Mouse (Mus musculus) forebrain, embryonic 15.5 days (tissue): ENCODE measurements around the gene Pak6. TPM values are rescaled to one million over a fixed set of nuclear protein-coding genes. Genes with fewer than 3 reads are reported as not detected.

ENCODE experiments used
- ATAC-seq: fragments of 200-750 bp; cut with Nextera tagmentation; replicated peaks from 2 replicates; pipeline ENCODE4 v1.8.0; 2017; ENCODE audit warnings: mild to moderate bottlenecking, moderate TSS enrichment, moderate library complexity
- H3K27ac ChIP-seq: fragments of 300-500 bp; sonication (generic); replicated peaks from 2 replicates; pipeline ENCODE4 v1.5.1; 2015; ENCODE audit warnings: mild to moderate bottlenecking, inconsistent platforms
- H3K27me3 ChIP-seq: fragments of 300-500 bp; sonication (generic); 2 replicates; pipeline ENCODE4 v1.6.1; 2015; ENCODE audit warnings: inconsistent platforms
- H3K36me3 ChIP-seq: fragments of 300-500 bp; sonication (generic); 2 replicates; pipeline ENCODE4 v1.6.1; 2015; ENCODE audit warnings: mild to moderate bottlenecking, inconsistent platforms
- H3K4me1 ChIP-seq: fragments of 300-500 bp; sonication (generic); 2 replicates; pipeline ENCODE4 v1.6.1; 2015; ENCODE audit warnings: inconsistent platforms
- H3K4me2 ChIP-seq: fragments of 300-500 bp; sonication (generic); replicated peaks from 2 replicates; pipeline ENCODE4 v1.6.1; 2015; ENCODE audit warnings: mild to moderate bottlenecking, inconsistent platforms
- H3K4me3 ChIP-seq: fragments of 300-500 bp; sonication (generic); 2 replicates; pipeline ENCODE4 v1.5.1; 2015; ENCODE audit warnings: mild to moderate bottlenecking, inconsistent platforms
- H3K9ac ChIP-seq: fragments of 300-500 bp; sonication (generic); replicated peaks from 2 replicates; pipeline ENCODE4 v1.6.1; 2015; ENCODE audit warnings: mild to moderate bottlenecking, inconsistent platforms
- H3K9me3 ChIP-seq: fragments of 300-500 bp; sonication (generic); 2 replicates; pipeline ENCODE4 v1.6.1; 2016; ENCODE audit warnings: inconsistent platforms
- WGBS: fragments of 180-500 bp; shearing (Covaris S2); methylation state at CpG from one replicate; pipeline ENCODE4 v1.1.7; 2015; ENCODE audit warnings: mixed read lengths; 5-methylcytosine and 5-hydroxymethylcytosine counted together
- polyA plus RNA-seq: library from polyadenylated mRNA; unstranded; fragments of >200 nt; fragmentation: Nextera tagmentation; extraction: Ambion mirVana; gene quantifications from 2 replicates; pipeline ENCODE4 v1.2.1, GENCODE M21; 2015

Pak6 gene
- polyA plus RNA-seq, 1 experiment from 2014 or later, result 29.2 TPM

- Histone ChIP-seq H3K4me1 (0 out of 2 replicates have a peak, but pooled peaks cover 3% of the 10 kb centered on the region), H3K4me3 (no peak overlapping the region), H3K9ac (no peak overlapping the region), H3K27me3 (no peaks in the 10 kb centered on the region), H3K36me3 (no peaks in the 10 kb centered on the region), H3K9me3 (no peaks in the 10 kb centered on the region), H3K27ac (no peak overlapping the region), H3K4me2 (no peak overlapping the region)
- ATAC-seq, result no peak
- WGBS, result 87% methylated on average over 15 of the region's 15 CpGs
Observed at GRCm38 (mm10) chr2:118723693-118724486, 60.8 kb downstream of the Pak6 start.

DNA sequence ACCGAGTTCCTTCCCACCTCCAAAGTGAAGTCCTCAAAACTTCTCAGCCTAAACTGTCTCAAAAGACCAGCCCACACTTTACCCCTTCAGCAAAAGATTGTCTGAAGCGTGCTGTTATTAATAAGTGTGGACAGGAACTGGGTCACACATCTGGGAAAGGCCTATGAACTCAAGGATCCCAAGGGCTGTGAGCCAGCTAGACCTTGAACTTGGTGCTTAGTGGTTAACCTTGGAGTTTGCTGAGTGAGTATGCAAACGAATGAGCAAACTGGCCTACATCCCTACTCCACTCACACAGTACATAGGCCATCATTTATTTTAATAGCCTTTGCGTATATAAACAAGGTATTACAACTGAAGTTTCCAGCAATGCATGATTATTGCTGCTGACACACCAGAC is 62.4 kb downstream of the Pak6 start:
- WGBS, result 88% methylated on average over 4 of the region's 4 CpGs
- H3K9me3 ChIP-seq, result no peaks in the 10 kb centered on the region
- ATAC-seq, result no peak
- no peaks in the 10 kb centered on the region for H3K27me3 ChIP-seq
- H3K36me3 ChIP-seq, result no peaks in the 10 kb centered on the region
- H3K4me1 ChIP-seq, result peaks cover 9% of the 10 kb centered on the region; the same call in 1 of the 2 replicates
- no peak overlapping the region for H3K4me3 ChIP-seq
- no peak overlapping the region for H3K9ac ChIP-seq
- no peak overlapping the region for H3K4me2 ChIP-seq
- H3K27ac ChIP-seq, result no peak overlapping the region

DNA sequence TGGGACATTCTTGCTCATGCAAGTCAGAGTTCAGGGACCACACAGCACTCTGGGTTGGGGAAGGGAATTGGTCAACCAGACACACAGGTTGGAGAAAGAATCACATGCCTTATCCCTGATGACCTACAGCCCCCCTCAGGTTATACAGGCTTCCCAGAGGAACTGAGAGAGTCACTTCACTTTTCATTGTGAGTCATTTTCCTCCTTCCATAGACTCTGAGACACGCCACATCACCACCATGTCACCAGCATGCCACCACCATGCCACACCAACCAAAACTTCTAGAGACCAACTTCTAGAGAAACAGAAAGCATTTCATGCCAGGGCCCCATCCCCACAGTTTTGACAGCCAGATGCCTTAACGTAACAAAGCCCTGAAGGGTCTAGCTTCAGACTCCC is 63.8 kb downstream of the Pak6 start:
- no peak for ATAC-seq
- no peaks in the 10 kb centered on the region for H3K9me3 ChIP-seq
- no peak overlapping the region for H3K27ac ChIP-seq
- no peak overlapping the region for H3K4me2 ChIP-seq
- WGBS, result 80% methylated on average over 2 of the region's 2 CpGs
- H3K36me3 ChIP-seq, result no peaks in the 10 kb centered on the region
- H3K4me1 ChIP-seq, result peaks cover 14% of the 10 kb centered on the region; the same call in 1 of the 2 replicates
- H3K27me3 ChIP-seq, result no peaks in the 10 kb centered on the region
- H3K9ac ChIP-seq, result no peak overlapping the region
- H3K4me3 ChIP-seq, result no peak overlapping the region

GRCm38 (mm10) chr2:118727911-118728310 is 64.8 kb downstream of the Pak6 start:
- H3K4me3 ChIP-seq, result no peak overlapping the region
- H3K4me1 ChIP-seq, result peaks cover 15% of the 10 kb centered on the region
- no peaks in the 10 kb centered on the region for H3K27me3 ChIP-seq
- H3K27ac ChIP-seq, result no peak overlapping the region
- H3K36me3 ChIP-seq, result no peaks in the 10 kb centered on the region
- H3K9me3 ChIP-seq, result no peaks in the 10 kb centered on the region
- H3K4me2 ChIP-seq, result no peak overlapping the region
- WGBS, result 27% methylated on average over 9 of the region's 9 CpGs
- no peak for ATAC-seq
- H3K9ac ChIP-seq, result no peak overlapping the region

DNA sequence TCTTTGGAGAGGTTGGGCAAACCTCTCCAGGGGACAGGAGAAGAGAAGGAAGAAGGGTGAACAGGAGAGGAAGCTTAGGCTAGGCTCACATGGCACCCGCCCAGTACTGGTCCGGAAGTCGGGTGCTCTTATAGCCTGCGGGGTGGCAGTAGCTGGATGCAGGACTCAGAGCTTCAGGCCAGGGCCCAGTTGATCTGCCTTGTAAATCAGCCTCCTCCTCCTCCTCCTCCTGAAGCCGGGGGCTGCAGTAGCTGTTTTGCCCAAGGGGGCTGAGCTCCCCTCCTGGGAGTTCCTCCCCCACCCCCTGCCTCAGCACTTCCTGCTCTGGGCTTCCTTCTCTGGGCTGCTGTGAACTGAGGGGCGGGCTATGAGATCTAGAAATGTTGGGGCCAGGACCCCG is 65.2 kb downstream of the Pak6 start, which contains the start of gene Plcb2:
TSS of gene Plcb2 (minus strand) at position 102 of the 400 bp plus-strand sequence.
- Histone ChIP-seq H3K9me3 (no peaks in the 10 kb centered on the region), H3K27me3 (no peaks in the 10 kb centered on the region), H3K4me1 (peaks cover 19% of the 10 kb centered on the region), H3K4me2 (no peak within 1 kb of the TSS), H3K27ac (no peak within 1 kb of the TSS), H3K9ac (no peak within 1 kb of the TSS), H3K36me3 (no peaks in the 10 kb centered on the region), H3K4me3 (no peak within 1 kb of the TSS)
- WGBS, result 26% methylated on average over 7 of the region's 7 CpGs
- ATAC-seq, result no peak

GRCm38 (mm10) chr2:118729194-118729593 is 66.1 kb downstream of the Pak6 start:
- Histone ChIP-seq H3K4me2 (no peak overlapping the region), H3K4me3 (no peak overlapping the region), H3K27me3 (no peaks in the 10 kb centered on the region), H3K9ac (no peak overlapping the region), H3K9me3 (no peaks in the 10 kb centered on the region), H3K4me1 (peaks cover 26% of the 10 kb centered on the region), H3K27ac (no peak overlapping the region), H3K36me3 (no peaks in the 10 kb centered on the region)
- 51% methylated on average over 4 of the region's 4 CpGs for WGBS
- ATAC-seq, result no peak

DNA sequence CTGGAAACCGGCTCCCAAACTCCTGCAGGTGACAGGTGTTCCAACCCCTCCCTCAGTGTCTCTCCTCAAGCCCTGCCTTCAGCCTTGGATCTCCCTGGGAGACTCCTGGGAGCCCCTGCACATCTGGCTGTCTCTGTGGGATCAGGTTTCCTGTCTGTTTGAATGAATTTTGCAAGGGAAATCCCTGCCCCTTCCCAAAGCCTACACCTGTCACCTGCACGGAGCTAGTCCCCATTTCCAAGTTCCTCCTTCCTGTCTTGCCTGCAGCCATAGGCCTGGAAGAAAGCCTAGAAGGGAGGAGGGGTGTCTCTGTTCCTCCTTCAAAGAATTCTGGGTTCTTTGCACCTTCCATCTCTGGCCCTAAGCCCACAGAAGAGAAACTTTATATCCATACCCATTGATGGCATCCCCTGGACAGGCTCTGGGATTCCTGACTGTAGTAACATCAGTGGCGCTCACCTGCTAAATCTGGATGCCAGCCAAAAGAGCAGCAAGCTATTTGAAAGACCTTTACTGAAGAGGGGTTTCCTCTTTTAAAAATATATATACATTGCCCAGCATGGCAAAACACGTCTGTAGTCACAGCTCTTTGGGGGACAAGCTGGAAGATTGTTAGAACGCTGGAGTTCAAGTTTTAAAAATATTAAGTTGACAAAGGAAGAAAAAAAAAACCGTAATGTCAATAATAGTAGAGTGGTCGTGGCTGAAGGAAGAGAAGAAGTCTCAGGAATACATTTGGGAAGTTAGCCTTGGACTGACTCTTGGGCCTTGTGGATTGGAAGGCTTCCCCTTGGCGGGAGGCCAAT is 66.9 kb downstream of the Pak6 start:
- H3K4me2 ChIP-seq, result no peak overlapping the region
- peaks cover 28% of the 10 kb centered on the region for H3K4me1 ChIP-seq
- H3K4me3 ChIP-seq, result no peak overlapping the region
- no peak overlapping the region for H3K27ac ChIP-seq
- no peaks in the 10 kb centered on the region for H3K36me3 ChIP-seq
- no peaks in the 10 kb centered on the region for H3K9me3 ChIP-seq
- H3K9ac ChIP-seq, result no peak overlapping the region
- H3K27me3 ChIP-seq, result no peaks in the 10 kb centered on the region
- 21% methylated on average over 8 of the region's 8 CpGs for WGBS
- ATAC-seq, result no peak

DNA sequence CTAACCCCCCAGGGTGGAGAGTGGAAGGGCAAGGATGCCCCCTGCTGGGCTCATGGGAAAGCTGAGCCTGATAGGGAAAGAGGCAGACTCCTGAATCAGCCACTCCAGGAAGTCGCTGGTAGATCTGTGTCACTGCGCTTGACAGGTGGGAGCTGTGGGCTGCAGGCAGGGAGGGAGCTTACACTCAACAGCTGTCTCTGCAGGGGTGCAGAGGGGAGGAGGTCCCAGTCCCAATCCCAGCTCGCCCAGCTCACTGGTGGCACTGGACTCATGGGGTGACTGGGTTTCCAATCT is 67.5 kb downstream of the Pak6 start:
- WGBS, result 8% methylated on average over 3 of the region's 3 CpGs
- ATAC-seq, result no peak
- Histone ChIP-seq H3K4me3 (no peak overlapping the region), H3K27ac (no peak overlapping the region), H3K27me3 (no peaks in the 10 kb centered on the region), H3K4me1 (peaks cover 28% of the 10 kb centered on the region), H3K4me2 (no peak overlapping the region), H3K9me3 (no peaks in the 10 kb centered on the region), H3K9ac (no peak overlapping the region), H3K36me3 (no peaks in the 10 kb centered on the region)

GRCm38 (mm10) chr2:118731981-118732380 is 68.9 kb downstream of the Pak6 start:
- H3K9me3 ChIP-seq, result no peaks in the 10 kb centered on the region
- H3K4me3 ChIP-seq, result no peak overlapping the region
- H3K9ac ChIP-seq, result no peak overlapping the region
- ATAC-seq, result no peak
- no peak overlapping the region for H3K27ac ChIP-seq
- H3K27me3 ChIP-seq, result no peaks in the 10 kb centered on the region
- 87% methylated on average over 5 of the region's 5 CpGs for WGBS
- no peak overlapping the region for H3K4me2 ChIP-seq
- no peaks in the 10 kb centered on the region for H3K36me3 ChIP-seq
- H3K4me1 ChIP-seq, result peaks cover 28% of the 10 kb centered on the region

GRCm38 (mm10) chr2:118733341-118733740 is 70.2 kb downstream of the Pak6 start:
- Histone ChIP-seq H3K4me2 (no peak overlapping the region), H3K9ac (no peak overlapping the region), H3K36me3 (no peaks in the 10 kb centered on the region), H3K9me3 (no peaks in the 10 kb centered on the region), H3K4me1 (peaks cover 27% of the 10 kb centered on the region), H3K27me3 (no peaks in the 10 kb centered on the region), H3K27ac (peak overlapping the region; percentile 61), H3K4me3 (no peak overlapping the region)
- ATAC-seq, result peak; percentile 83
- 28% methylated on average over 5 of the region's 5 CpGs for WGBS

DNA sequence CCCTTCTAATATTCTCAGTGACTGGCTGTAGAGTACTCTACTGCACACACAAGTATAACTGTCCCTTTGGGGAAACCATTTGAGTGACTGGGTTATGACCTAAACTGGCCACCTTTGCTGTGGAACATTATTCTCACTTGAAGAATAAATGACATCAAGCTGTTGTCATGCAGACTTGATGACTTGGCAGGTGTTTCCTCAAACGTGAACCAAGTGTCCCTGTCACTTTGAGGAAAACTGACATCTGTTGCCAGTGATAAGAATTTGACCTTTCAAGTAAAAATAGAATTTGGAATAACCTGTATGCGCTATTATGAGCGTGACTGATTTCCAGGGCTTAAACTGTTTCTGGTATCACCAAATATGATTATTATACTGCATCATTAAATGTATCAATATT is 77.2 kb downstream of the Pak6 start:
- Histone ChIP-seq H3K27me3 (no peaks in the 10 kb centered on the region), H3K4me1 (peaks cover 14% of the 10 kb centered on the region), H3K27ac (no peak overlapping the region), H3K4me2 (no peak overlapping the region), H3K4me3 (no peak overlapping the region), H3K9ac (no peak overlapping the region), H3K9me3 (no peaks in the 10 kb centered on the region), H3K36me3 (no peaks in the 10 kb centered on the region)
- 70% methylated on average over 3 of the region's 3 CpGs for WGBS
- ATAC-seq, result no peak

DNA sequence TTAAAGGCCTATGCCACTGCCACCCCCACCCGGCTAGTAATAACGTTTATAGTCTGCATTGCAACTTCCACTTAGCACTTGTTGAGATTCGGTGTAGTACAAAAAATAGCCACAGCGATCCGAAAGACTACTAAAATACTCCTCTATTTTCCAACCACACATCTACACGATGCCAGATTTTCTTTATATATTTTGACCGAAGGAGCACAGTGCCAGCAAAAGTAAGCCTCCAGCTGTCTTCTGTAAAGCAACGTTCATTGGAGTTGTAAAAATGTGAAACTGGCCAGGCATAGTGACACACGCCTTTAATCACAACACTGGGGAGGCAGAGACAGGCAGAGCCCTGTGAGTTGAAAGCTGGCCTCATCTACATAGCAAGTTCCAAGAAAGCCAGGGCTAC is 78.1 kb downstream of the Pak6 start:
- no peak overlapping the region for H3K9ac ChIP-seq
- no peaks in the 10 kb centered on the region for H3K27me3 ChIP-seq
- no peak overlapping the region for H3K4me3 ChIP-seq
- H3K36me3 ChIP-seq, result no peaks in the 10 kb centered on the region
- no peak overlapping the region for H3K4me2 ChIP-seq
- peaks cover 14% of the 10 kb centered on the region for H3K4me1 ChIP-seq
- ATAC-seq, result no peak
- no peak overlapping the region for H3K27ac ChIP-seq
- H3K9me3 ChIP-seq, result no peaks in the 10 kb centered on the region
- 70% methylated on average over 9 of the region's 9 CpGs for WGBS
